Mouse (Mus musculus): Measurements from ENCODE around the gene Lrrc15. TPM values are rescaled to one million over a fixed set of nuclear protein-coding genes. Genes with fewer than 3 reads are reported as not detected.

Gene Lrrc15
- total RNA-seq, 2 experiments from 2014 or later = 0.05 to 0.10 TPM

GRCm38 (mm10) chr16:30275558-30276340 is 7.3 kb downstream of the Lrrc15 start:
- DNase-seq = no peak

- DNase-seq = no peak
Observed at GRCm38 (mm10) chr16:30273065-30273464, 10.0 kb downstream of the Lrrc15 start.

- no peak for DNase-seq
Observed at GRCm38 (mm10) chr16:30271941-30272595, 11.0 kb downstream of the Lrrc15 start.

- DNase-seq = no peak
Observed at GRCm38 (mm10) chr16:30271223-30271761, 11.8 kb downstream of the Lrrc15 start.

GRCm38 (mm10) chr16:30267359-30267758 is 15.7 kb downstream of the Lrrc15 start, which contains the start of gene Cpn2:
Cpn2 (minus strand) TSS chr16:30267499.
- no peak for DNase-seq

- DNase-seq = no peak
Observed at GRCm38 (mm10) chr16:30266561-30266960, 16.5 kb downstream of the Lrrc15 start.

GRCm38 (mm10) chr16:30265611-30266010 is 17.4 kb downstream of the Lrrc15 start:
- no peak for DNase-seq

GRCm38 (mm10) chr16:30263156-30263555 is 19.9 kb downstream of the Lrrc15 start:
- DNase-seq = no peak

GRCm38 (mm10) chr16:30262664-30263063 is 20.4 kb downstream of the Lrrc15 start:
- DNase-seq = peak; percentile 42 to 48

GRCm38 (mm10) chr16:30262157-30262556 is 20.9 kb downstream of the Lrrc15 start:
- DNase-seq = no peak

- DNase-seq = no peak
Observed at GRCm38 (mm10) chr16:30261341-30261740, 21.7 kb downstream of the Lrrc15 start.

- DNase-seq = no peak
Observed at GRCm38 (mm10) chr16:30260012-30260635, 22.9 kb downstream of the Lrrc15 start.

- DNase-seq = no peak
Observed at GRCm38 (mm10) chr16:30259444-30259843, 23.6 kb downstream of the Lrrc15 start.

GRCm38 (mm10) chr16:30258441-30258840 is 24.6 kb downstream of the Lrrc15 start:
- no peak for DNase-seq

GRCm38 (mm10) chr16:30257718-30258117 is 25.3 kb downstream of the Lrrc15 start:
- no peak for DNase-seq

- DNase-seq = no peak
Observed at GRCm38 (mm10) chr16:30255061-30255460, 28.0 kb downstream of the Lrrc15 start.

- DNase-seq = no peak
Observed at GRCm38 (mm10) chr16:30253900-30254299, 29.2 kb downstream of the Lrrc15 start.

GRCm38 (mm10) chr16:30253374-30253773 is 29.7 kb downstream of the Lrrc15 start:
- no peak for DNase-seq

- peak; percentile 64 to 71 for DNase-seq
Observed at GRCm38 (mm10) chr16:30252003-30252418, 31.0 kb downstream of the Lrrc15 start.

- no peak for DNase-seq
Observed at GRCm38 (mm10) chr16:30244037-30244700, 38.9 kb downstream of the Lrrc15 start.

- DNase-seq = no peak
Observed at GRCm38 (mm10) chr16:30241623-30242022, 41.4 kb downstream of the Lrrc15 start.

GRCm38 (mm10) chr16:30238791-30239190 is 44.3 kb downstream of the Lrrc15 start:
- no peak for DNase-seq
